Comparison of ENCODE assay signal across 14 mouse cellular contexts in the genomic region with DNA sequence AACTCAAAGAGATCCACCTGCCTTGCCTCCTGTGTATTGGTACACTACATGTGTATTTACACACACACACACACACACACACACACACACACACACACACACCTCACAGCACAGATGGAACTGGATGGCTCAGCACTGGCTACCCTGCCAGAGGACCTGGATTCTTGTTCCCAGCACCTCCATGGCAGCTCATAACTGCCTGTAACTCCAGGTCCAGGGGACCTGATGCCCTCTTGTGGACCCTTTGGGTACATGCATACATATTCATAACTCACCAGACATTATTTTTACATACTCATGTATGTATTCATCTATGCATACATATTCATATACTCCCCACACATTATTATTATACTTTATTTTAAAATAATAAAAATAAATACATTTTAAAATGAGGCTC. TPM values are rescaled to one million over a fixed set of nuclear protein-coding genes. Genes with fewer than 3 reads are reported as not detected.
DNase-seq lines count a peak whose midpoint lies in the region; ATAC-seq and TF ChIP-seq lines count a peak whose summit lies in the region.
"Had no signal": no experiment of that assay in that cellular context is flagged by ENCODE, and none has a peak within 500 bp of the region (broad histone marks: within the 10 kb centered on the region; RNA-seq: fewer than 3 reads in every experiment).

No protein-coding gene starts in this region.

- peak; percentile 51 for TF ChIP-seq CTCF in hindbrain, postnatal 0 days (IDR thresholded peaks at IDR 0.05; ENCODE audit: low read depth)
- peak; percentile 44 for TF ChIP-seq CTCF in lung, embryonic 14.5 days (IDR thresholded peaks at IDR 0.05; ENCODE audit: low read depth)

- H3K4me3 ChIP-seq in hindbrain, postnatal 0 days (ENCODE audit: low read length) = no peak overlapping the region
- no peak overlapping the region for H3K4me3 ChIP-seq in hindbrain, embryonic 14.5 days (replicated peaks; ENCODE audit: low read length)
- H3K4me3 ChIP-seq in lung, embryonic 14.5 days (ENCODE audit: low read depth, low read length) = no peak overlapping the region

- H3K27ac ChIP-seq in hindbrain, postnatal 0 days = no peak overlapping the region
- no peak overlapping the region for H3K27ac ChIP-seq in hindbrain, embryonic 14.5 days
- H3K27ac ChIP-seq in lung, embryonic 14.5 days (ENCODE audit: low read depth) = no peak overlapping the region; the same call in 1 of the 2 replicates

- no peaks in the 10 kb centered on the region for H3K9me3 ChIP-seq in hindbrain, postnatal 0 days (ENCODE audit: low read length)
- no peaks in the 10 kb centered on the region for H3K9me3 ChIP-seq in hindbrain, embryonic 14.5 days (ENCODE audit: control insufficient read depth, low read length)
- no peaks in the 10 kb centered on the region for H3K9me3 ChIP-seq in lung, embryonic 14.5 days (ENCODE audit: low read depth, low read length)

- H3K27me3 ChIP-seq in hindbrain, postnatal 0 days (ENCODE audit: insufficient read depth, low read length) = no peaks in the 10 kb centered on the region
- H3K27me3 ChIP-seq in hindbrain, embryonic 14.5 days (ENCODE audit: control insufficient read depth, insufficient read depth, low read length) = no peaks in the 10 kb centered on the region
- H3K27me3 ChIP-seq in lung, embryonic 14.5 days (ENCODE audit: insufficient read depth, low read length) = no peaks in the 10 kb centered on the region

- H3K4me1 ChIP-seq in hindbrain, postnatal 0 days (ENCODE audit: insufficient read depth, low read length) = peaks cover 11% of the 10 kb centered on the region
- peaks cover 27% of the 10 kb centered on the region for H3K4me1 ChIP-seq in hindbrain, embryonic 14.5 days (replicated peaks; ENCODE audit: control insufficient read depth, insufficient read depth, low read length)
- H3K4me1 ChIP-seq in lung, embryonic 14.5 days (ENCODE audit: insufficient read depth) = peaks cover 9% of the 10 kb centered on the region; the same call in 1 of the 2 replicates

- H3K36me3 ChIP-seq in hindbrain, postnatal 0 days (ENCODE audit: insufficient read depth, low read length) = no peaks in the 10 kb centered on the region
- no peaks in the 10 kb centered on the region for H3K36me3 ChIP-seq in hindbrain, embryonic 14.5 days (replicated peaks; ENCODE audit: control insufficient read depth, insufficient read depth)
- H3K36me3 ChIP-seq in lung, embryonic 14.5 days (ENCODE audit: insufficient read depth) = no peaks in the 10 kb centered on the region
- H3K36me3 ChIP-seq: G1E had no signal

- ATAC-seq in hindbrain, postnatal 0 days = no peak
- no peak for ATAC-seq in hindbrain, embryonic 14.5 days (ENCODE audit: low FRiP score)
- no peak for ATAC-seq in lung, embryonic 14.5 days (ENCODE audit: insufficient read depth)
- ATAC-seq: forebrain, embryonic 14.5 days; inflammation-experienced regulatory T-cells, adult 6 months had no signal

- no peak for DNase-seq in hindbrain, postnatal 0 days (ENCODE audit: low spot score)
- no peak for DNase-seq in hindbrain, embryonic 14.5 days (ENCODE audit: low spot score)
- DNase-seq in lung, embryonic 14.5 days = no peak
- DNase-seq in lung, postnatal 14 days = no peak
- DNase-seq in ES-CJ7 (ENCODE audit: low read depth, low spot score) = peak; percentile 27
- no peak for DNase-seq in right cerebral cortex, postnatal 25 days
- no peak for DNase-seq in c-Kit-positive CD71-positive TER-119-positive erythroid progenitor cells, embryonic 14.5 days (ENCODE audit: low spot score)
- DNase-seq: embryo, embryonic 11 days; gastrocnemius, postnatal 14 days; kidney, postnatal 14 days; midbrain, embryonic 14.5 days had no signal

- no peak overlapping the region for H3K4me2 ChIP-seq in hindbrain, postnatal 0 days (ENCODE audit: low read depth, low read length)
- H3K4me2 ChIP-seq in hindbrain, embryonic 14.5 days (replicated peaks) = no peak overlapping the region
- H3K4me2 ChIP-seq in lung, embryonic 14.5 days = no peak overlapping the region

- H3K9ac ChIP-seq in hindbrain, postnatal 0 days (replicated peaks; ENCODE audit: low read length) = no peak overlapping the region
- H3K9ac ChIP-seq in hindbrain, embryonic 14.5 days = no peak overlapping the region
- no peak overlapping the region for H3K9ac ChIP-seq in lung, embryonic 14.5 days

RNA-seq across cellular contexts. Expression of gene Bcl9, which starts 2.2 kb away (rescaled TPM):
- 30.3 and 84.8 TPM in 2 replicates for total RNA-seq in hindbrain, postnatal 0 days (2014; rRNA removed)
- 49.9 and 53.8 TPM in 2 replicates for polyA plus RNA-seq in hindbrain, postnatal 0 days (2015; fragmentation: Nextera tagmentation; extraction: Ambion mirVana)
- polyA plus RNA-seq in hindbrain, embryonic 14.5 days (2014; fragmentation: Nextera tagmentation; extraction: Ambion mirVana) = 51.8 and 62.3 TPM in 2 replicates
- 46.1 and 49.7 TPM in 2 replicates for polyA plus RNA-seq in lung, embryonic 14.5 days (2014; fragmentation: Nextera tagmentation; extraction: Ambion mirVana)
